Comparison of ENCODE assay signal across 10 mouse cellular contexts in genomic region chr9:62532876-62533275, GRCm38 (mm10). TPM values are rescaled to one million over a fixed set of nuclear protein-coding genes. Genes with fewer than 3 reads are reported as not detected.
DNase-seq lines count a peak whose midpoint lies in the region; ATAC-seq and TF ChIP-seq lines count a peak whose summit lies in the region.
"Had no signal": no experiment of that assay in that cellular context is flagged by ENCODE, and none has a peak within 500 bp of the region (broad histone marks: within the 10 kb centered on the region; RNA-seq: fewer than 3 reads in every experiment).

No protein-coding gene starts in this region.

- H3ac ChIP-seq in myocyte (ENCODE audit: control insufficient read depth, insufficient read length), result no peak overlapping the region

- H3K27me3 ChIP-seq in embryonic facial prominence, embryonic 14.5 days (replicated peaks; ENCODE audit: control insufficient read depth, insufficient read depth, low read length), result no peaks in the 10 kb centered on the region
- no peaks in the 10 kb centered on the region for H3K27me3 ChIP-seq in hindbrain, embryonic 11.5 days (ENCODE audit: control insufficient read depth, insufficient read depth, low read length)
- no peaks in the 10 kb centered on the region for H3K27me3 ChIP-seq in myocyte (ENCODE audit: control insufficient read depth, insufficient read depth, insufficient read length)
- H3K27me3 ChIP-seq in heart, embryonic 11.5 days (ENCODE audit: control insufficient read depth, insufficient read depth, low read length), result peaks cover 21% of the 10 kb centered on the region

- H3K9ac ChIP-seq in embryonic facial prominence, embryonic 14.5 days (ENCODE audit: low read depth, low read length), result no peak overlapping the region
- H3K9ac ChIP-seq in hindbrain, embryonic 11.5 days (ENCODE audit: low read depth, low read length), result no peak overlapping the region
- H3K9ac ChIP-seq in heart, embryonic 11.5 days (ENCODE audit: low read depth, low read length), result no peak overlapping the region
- H3K9ac ChIP-seq: limb, embryonic 13.5 days had no signal

- no peak for TF ChIP-seq CTCF in layer of hippocampus, adult 2 months (conservative IDR thresholded peaks at IDR 0.05)

- peaks cover 30% of the 10 kb centered on the region for H3K79me2 ChIP-seq in myocyte (ENCODE audit: control insufficient read depth, insufficient read depth)

- peak overlapping the region; percentile 40 for H3K4me3 ChIP-seq in layer of hippocampus, adult 2 months
- no peak overlapping the region for H3K4me3 ChIP-seq in embryonic facial prominence, embryonic 14.5 days (ENCODE audit: low read depth, low read length)
- H3K4me3 ChIP-seq in hindbrain, embryonic 11.5 days (ENCODE audit: low read depth, low read length), result no peak overlapping the region
- no peak overlapping the region for H3K4me3 ChIP-seq in myocyte
- no peak overlapping the region for H3K4me3 ChIP-seq in heart, embryonic 11.5 days (ENCODE audit: low read depth, low read length)
- H3K4me3 ChIP-seq: limb, embryonic 13.5 days had no signal

- H3K27ac ChIP-seq in layer of hippocampus, adult 2 months, result peak overlapping the region; percentile 98
- H3K27ac ChIP-seq in embryonic facial prominence, embryonic 14.5 days (replicated peaks; ENCODE audit: low read depth, low read length), result peak overlapping the region; percentile 77
- peak overlapping the region; percentile 98 for H3K27ac ChIP-seq in hindbrain, embryonic 11.5 days (ENCODE audit: low read depth, low read length)
- no peak overlapping the region for H3K27ac ChIP-seq in heart, embryonic 11.5 days (ENCODE audit: low read depth, low read length)

- TF ChIP-seq POLR2A in myocyte (IDR thresholded peaks at IDR 0.05; ENCODE audit: insufficient read length, low read depth), result no peak

- H3K4me1 ChIP-seq in embryonic facial prominence, embryonic 14.5 days (ENCODE audit: control insufficient read depth, insufficient read depth, low read length), result peaks cover 35% of the 10 kb centered on the region
- H3K4me1 ChIP-seq in hindbrain, embryonic 11.5 days (replicated peaks; ENCODE audit: control insufficient read depth, insufficient read depth, low read length), result peaks cover 26% of the 10 kb centered on the region
- H3K4me1 ChIP-seq in heart, embryonic 11.5 days (ENCODE audit: control insufficient read depth, insufficient read depth, low read length), result peaks cover 19% of the 10 kb centered on the region

- no peak for DNase-seq in layer of hippocampus, adult 2 months (ENCODE audit: low spot score in 2 of 2)
- DNase-seq in layer of hippocampus, postnatal 14 days (ENCODE audit: low spot score in 2 of 2), result no peak
- DNase-seq in embryonic facial prominence, embryonic 14.5 days (ENCODE audit: low spot score), result no peak
- DNase-seq in hindbrain, embryonic 11.5 days (ENCODE audit: low spot score), result no peak
- no peak for DNase-seq in right cerebral cortex, postnatal 14 days
- DNase-seq: kidney, postnatal 14 days had no signal

- no peak for ATAC-seq in embryonic facial prominence, embryonic 14.5 days (ENCODE audit: low read depth)
- no peak for ATAC-seq in hindbrain, embryonic 11.5 days (ENCODE audit: low FRiP score)
- no peak for ATAC-seq in activated CD4-positive, CD25-positive, alpha-beta regulatory T cell, adult 4 months
- no peak for ATAC-seq in heart, embryonic 11.5 days (replicated peaks; ENCODE audit: insufficient number of reproducible peaks, low FRiP score, low TSS enrichment)

- WGBS in embryonic facial prominence, embryonic 14.5 days, result 50% methylated on average over 11 of the region's 11 CpGs
- 41% methylated on average over 11 of the region's 11 CpGs for WGBS in hindbrain, embryonic 11.5 days
- WGBS in heart, embryonic 11.5 days (ENCODE audit: insufficient replicate concordance), result 74% methylated on average over 11 of the region's 11 CpGs

- no peaks in the 10 kb centered on the region for H3K36me3 ChIP-seq in embryonic facial prominence, embryonic 14.5 days (ENCODE audit: control insufficient read depth, insufficient read depth, low read length)
- no peaks in the 10 kb centered on the region for H3K36me3 ChIP-seq in hindbrain, embryonic 11.5 days (ENCODE audit: control insufficient read depth, insufficient read depth, low read length)
- no peaks in the 10 kb centered on the region for H3K36me3 ChIP-seq in myocyte (ENCODE audit: control insufficient read depth, insufficient read depth)
- no peaks in the 10 kb centered on the region for H3K36me3 ChIP-seq in heart, embryonic 11.5 days (ENCODE audit: control insufficient read depth, insufficient read depth, low read length)
- H3K36me3 ChIP-seq: limb, embryonic 13.5 days had no signal

- H3K4me2 ChIP-seq in embryonic facial prominence, embryonic 14.5 days (ENCODE audit: low read depth, low read length), result no peak overlapping the region
- no peak overlapping the region for H3K4me2 ChIP-seq in hindbrain, embryonic 11.5 days (replicated peaks; ENCODE audit: low read depth, low read length)
- H3K4me2 ChIP-seq in myocyte (ENCODE audit: low read depth), result peak overlapping the region; percentile 84
- no peak overlapping the region for H3K4me2 ChIP-seq in heart, embryonic 11.5 days
- H3K4me2 ChIP-seq: limb, embryonic 13.5 days had no signal

- no peaks in the 10 kb centered on the region for H3K9me3 ChIP-seq in embryonic facial prominence, embryonic 14.5 days (ENCODE audit: control insufficient read depth, low read length)
- H3K9me3 ChIP-seq in hindbrain, embryonic 11.5 days (ENCODE audit: control insufficient read depth, low read length), result no peaks in the 10 kb centered on the region
- no peaks in the 10 kb centered on the region for H3K9me3 ChIP-seq in heart, embryonic 11.5 days (replicated peaks; ENCODE audit: control insufficient read depth, low read length)
- H3K9me3 ChIP-seq: limb, embryonic 13.5 days had no signal

TF ChIP-seq in myocyte, 11 proteins besides CTCF, POLR2A, EP300 and RAD21:
- TF ChIP-seq MYOD1 (IDR thresholded peaks at IDR 0.05; ENCODE audit: control insufficient read depth in 1 of 3, insufficient read length in 2 of 3, low read depth in 2 of 3), result peak in 1 of 3 experiments; percentile 17
- no peak for TF ChIP-seq E2F4 (IDR thresholded peaks at IDR 0.05; ENCODE audit: insufficient read depth)
- peak in 1 of 3 experiments; percentile 40 for TF ChIP-seq MYOG (IDR thresholded peaks at IDR 0.05; ENCODE audit: control insufficient read depth in 1 of 3, insufficient read depth in 1 of 3, insufficient read length in 2 of 3, low read depth in 2 of 3)

RNA-seq across cellular contexts. Expression of gene Coro2b, which starts 4.0 kb away (rescaled TPM):
- 100 to 1,000 TPM; 226 to 243 TPM for total RNA-seq in layer of hippocampus, adult 2 months (2021)
- total RNA-seq in layer of hippocampus, postnatal 14 days (2021), result 100 to 1,000 TPM; 188 to 193 TPM
- polyA plus RNA-seq in embryonic facial prominence, embryonic 14.5 days (2014; fragmentation: Nextera tagmentation; extraction: Ambion mirVana), result 11.1 and 12.3 TPM in 2 replicates
- polyA plus RNA-seq in hindbrain, embryonic 11.5 days (2014; fragmentation: Nextera tagmentation; extraction: Ambion mirVana), result 19.5 and 20.5 TPM in 2 replicates
- polyA plus RNA-seq in myocyte (2012; fragmentation: generic; extraction: Trizol), result 21.3 TPM
- polyA plus RNA-seq in activated CD4-positive, CD25-positive, alpha-beta regulatory T cell, adult 4 months (2017; shearing (Covaris generic)), result 1 to 10 TPM in 1 of 2 experiments, under 1 TPM in 1; 0.45 to 2.5 TPM
- polyA plus RNA-seq in heart, embryonic 11.5 days (2014; fragmentation: Nextera tagmentation; extraction: Ambion mirVana), result 3.7 TPM in 2 replicates
